Mouse (Mus musculus) kidney, postnatal 10 days (tissue): ENCODE data around the gene Olfr844.

Experiments
- DNase-seq: peaks from one replicate; pipeline ENCODE4 v3.0.0; 2021; ENCODE audit warnings: mixed read lengths

Olfr844 gene

DNA sequence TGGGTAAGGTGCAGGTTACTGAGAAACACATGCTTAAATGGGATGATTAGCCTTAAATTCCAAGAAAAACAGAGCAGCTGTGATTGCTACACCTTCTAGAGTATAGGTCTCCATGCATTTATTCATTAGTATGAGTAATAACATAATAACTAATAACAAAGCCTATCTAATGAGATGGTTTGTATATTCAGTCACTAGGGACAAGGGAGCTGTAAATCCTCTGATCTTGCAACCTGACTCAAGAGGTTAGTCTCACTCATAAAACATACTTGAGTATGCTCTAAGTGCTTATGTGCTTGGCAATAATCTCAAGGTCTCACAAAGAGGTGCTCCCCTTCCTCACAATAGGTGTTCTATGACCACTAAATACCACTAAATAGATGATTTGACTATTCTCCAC lies at the start of gene Olfr844:
Gene Olfr844 (plus strand): TSS at position 301 of the 400 bp plus-strand sequence.
- DNase-seq: no peak

DNA sequence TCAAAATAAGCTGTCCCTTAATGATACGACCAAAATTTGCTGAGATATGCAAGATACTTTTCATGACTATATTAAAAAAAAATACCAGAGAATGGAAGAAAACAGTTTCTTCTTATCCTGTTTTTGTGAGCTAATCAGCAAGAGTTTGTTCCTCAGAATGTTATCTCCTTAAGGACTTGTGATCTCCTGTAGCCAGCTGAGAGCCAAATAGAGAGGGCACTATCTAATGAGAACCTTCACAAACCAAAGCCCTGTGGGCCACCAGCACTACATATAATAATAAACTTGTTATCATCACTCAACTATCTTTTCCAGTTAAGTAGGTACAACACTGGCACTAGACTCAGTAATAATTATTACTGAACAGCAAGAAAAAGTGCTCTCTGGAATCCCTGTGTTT lies 20.0 kb downstream of the Olfr844 start, which contains the start of gene Olfr845:
Gene Olfr845 (plus strand): TSS at position 301 of the 400 bp plus-strand sequence.
- DNase-seq: no peak

DNA sequence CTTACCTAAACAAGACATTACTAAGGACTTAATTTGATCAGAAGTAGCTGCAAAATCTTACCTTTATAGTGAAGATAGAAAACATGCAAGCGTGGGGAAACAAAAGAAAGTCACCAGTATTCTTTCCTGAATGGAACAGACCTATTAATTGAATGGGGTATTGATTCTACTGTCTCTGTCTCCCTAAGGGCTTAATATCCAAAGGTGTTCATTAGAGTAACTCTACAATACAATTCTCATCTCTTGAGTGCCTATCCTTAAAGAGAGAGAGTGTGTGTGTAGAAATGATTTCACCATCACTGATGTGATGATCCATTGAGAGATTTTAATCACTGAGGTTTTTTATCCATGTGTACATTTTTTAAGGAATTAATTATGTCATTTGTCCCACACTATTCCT lies 47.8 kb downstream of the Olfr844 start, which contains the start of gene Olfr846:
Gene Olfr846 (minus strand): TSS at position 101 of the 400 bp plus-strand sequence.
- DNase-seq: no peak
